Mouse (Mus musculus): ENCODE measurements around the gene Slc35a2. TPM values are rescaled to one million over a fixed set of nuclear protein-coding genes. Genes with fewer than 3 reads are reported as not detected.

The Slc35a2 gene
- 54.3 and 118 TPM in 2 replicates for polyA plus RNA-seq (2012; ENCODE audit: low replicate concordance)

GRCm38 (mm10) chrX:7883841-7884567 lies at the start of gene Slc35a2:
Gene Slc35a2, plus strand, starts transcription at chrX:7884028.

GRCm38 (mm10) chrX:7841163-7842162 lies 42.4 kb upstream of the Slc35a2 start, which contains the start of gene Otud5:
Gene Otud5, plus strand, starts transcription at chrX:7841364.

GRCm38 (mm10) chrX:7878007-7878419 lies 5.8 kb upstream of the Slc35a2 start, which contains the start of gene Pim2:
Gene Pim2, plus strand, starts transcription at chrX:7878262.

DNA sequence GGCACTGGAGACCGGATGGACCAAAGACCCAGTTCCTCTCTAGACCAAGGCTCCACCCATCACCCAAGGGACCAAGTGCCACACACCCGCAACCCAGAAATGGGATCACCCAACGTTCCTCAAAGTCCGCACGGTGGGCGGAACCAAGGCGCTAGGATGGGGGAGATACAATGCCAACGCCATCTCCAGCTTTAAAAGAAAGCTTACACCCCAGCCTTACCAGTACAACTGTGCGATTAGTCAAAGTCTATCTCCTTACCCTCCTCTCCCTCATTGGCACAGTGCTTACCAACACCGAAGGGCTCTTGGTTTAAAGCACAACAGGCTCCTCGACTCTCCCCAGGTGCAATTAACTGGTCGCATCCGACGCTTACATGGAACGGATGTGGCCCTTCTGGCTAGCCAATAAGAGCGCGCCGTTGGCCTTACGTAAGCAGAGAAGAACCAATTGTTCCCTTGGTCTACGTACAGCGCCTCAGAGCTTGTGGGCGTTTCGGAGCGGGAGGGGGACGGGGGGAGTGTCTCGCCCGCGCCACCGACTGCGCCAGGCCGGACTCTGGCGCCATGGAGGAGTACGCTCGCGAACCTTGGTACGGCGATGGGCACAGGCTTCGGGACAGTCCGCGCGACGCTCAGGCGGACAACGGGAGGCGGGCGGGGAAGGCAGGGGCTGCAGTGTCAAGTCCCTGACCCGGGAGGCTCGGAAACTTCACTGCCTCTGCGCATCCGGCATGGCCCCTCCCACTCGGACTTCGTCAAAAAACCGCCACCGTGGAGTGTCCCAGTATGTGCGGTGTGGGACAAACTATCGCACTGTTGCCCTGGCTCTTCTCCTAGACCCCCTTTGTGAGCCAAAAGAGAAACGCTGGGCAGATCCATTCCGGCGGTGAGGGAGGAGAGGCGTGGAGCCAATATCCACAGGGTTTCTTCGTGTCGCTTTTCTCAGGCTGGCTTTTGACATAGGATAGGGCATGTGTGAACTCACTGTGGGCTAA lies 15.3 kb downstream of the Slc35a2 start, which contains the start of the genes Pqbp1 and Timm17b:
Gene Pqbp1 (minus strand): TSS at position 390 of the 995 bp plus-strand sequence.
Gene Timm17b (plus strand): TSS at position 478 of the 995 bp plus-strand sequence.

GRCm38 (mm10) chrX:7907735-7908134 lies 23.9 kb downstream of the Slc35a2 start, which contains the start of gene Gm10491:
Gene Gm10491, minus strand, starts transcription at chrX:7907835.

DNA sequence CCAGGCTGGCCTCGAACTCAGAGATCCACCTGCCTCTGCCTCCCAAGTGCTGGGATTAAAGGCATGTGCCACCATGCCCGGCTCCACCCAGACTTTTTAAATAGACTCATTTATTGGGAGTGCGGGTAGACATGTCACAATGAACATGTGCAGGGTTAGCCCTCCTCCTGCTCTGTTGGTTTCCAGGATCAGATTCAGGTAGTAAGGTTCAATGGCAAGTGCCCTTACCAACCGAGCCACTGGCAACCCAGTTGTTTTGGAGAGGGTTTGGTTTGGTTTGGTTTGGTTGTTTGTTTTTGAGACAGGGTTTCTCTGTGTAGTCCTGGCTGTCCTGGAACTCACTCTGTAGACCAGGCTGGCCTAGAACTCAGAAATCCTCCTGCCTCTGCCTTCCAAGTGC lies 25.4 kb downstream of the Slc35a2 start, which contains the start of gene Gm10490:
Gene Gm10490 (plus strand): TSS at position 301 of the 400 bp plus-strand sequence.

DNA sequence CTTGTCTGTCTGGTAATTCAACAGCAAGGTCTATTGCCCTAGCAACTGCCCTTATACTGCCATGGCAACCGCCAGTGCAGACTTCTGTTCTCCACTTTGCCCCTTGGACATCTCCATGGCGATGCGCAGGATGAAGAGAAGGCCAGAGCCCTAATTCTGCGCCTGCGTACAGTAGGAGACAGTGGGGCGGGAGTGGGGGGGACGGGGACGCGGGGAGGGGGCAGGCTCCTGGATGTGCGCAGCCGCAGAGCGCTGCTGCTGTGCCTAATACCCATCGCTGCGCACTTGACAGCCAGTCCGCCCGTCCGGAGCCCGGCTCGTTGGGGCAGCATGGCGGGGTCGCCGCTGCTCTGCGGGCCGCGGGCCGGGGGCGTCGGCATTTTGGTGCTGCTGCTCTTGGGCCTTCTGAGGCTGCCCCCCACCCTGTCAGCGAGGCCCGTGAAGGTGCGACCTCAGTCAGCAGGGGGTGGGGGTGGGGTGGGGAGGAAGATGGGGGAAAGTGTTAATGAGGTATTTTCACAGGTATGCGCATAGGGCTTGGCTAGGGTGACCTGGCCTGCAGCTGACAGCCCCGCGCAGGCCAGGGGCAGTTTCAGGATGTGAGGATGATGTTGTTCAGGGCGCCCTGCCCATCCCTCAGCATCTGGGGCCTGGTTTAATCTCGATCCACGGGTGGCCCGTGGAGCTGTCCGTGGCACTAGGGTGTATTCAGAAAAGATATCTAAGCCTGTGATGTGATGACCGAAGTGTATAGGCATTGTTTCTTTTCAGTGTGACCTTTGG lies 36.0 kb downstream of the Slc35a2 start, which contains the start of gene Pcsk1n:
Gene Pcsk1n (plus strand): TSS at position 222 of the 783 bp plus-strand sequence.

DNA sequence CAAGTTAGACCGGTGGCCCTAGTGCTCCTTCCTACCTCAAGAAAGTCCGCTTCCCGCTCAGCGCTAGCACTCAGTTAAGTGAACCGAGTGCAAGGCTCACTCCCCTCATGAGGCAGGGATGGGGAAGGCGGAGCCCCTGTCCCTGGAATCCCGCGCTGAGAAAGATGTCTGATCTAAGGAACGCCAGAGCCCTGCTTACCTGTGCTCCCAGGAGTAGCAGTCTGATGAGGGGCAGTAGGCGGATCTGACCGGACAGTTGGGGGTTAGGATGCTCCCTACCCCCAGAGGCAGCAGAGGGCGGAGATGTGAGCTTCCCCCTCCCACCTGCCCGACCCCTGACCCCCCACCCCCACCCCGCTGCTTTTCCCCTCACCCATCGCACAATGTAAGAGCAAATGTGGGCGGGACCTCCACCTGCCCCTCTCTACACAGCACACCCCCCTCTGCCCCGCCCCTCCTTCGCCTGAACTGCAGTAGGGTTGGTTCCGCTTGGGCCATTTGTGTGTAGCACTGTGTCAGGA lies 44.5 kb downstream of the Slc35a2 start, which contains the start of gene Eras:
Gene Eras (minus strand): TSS at position 338 of the 521 bp plus-strand sequence.

Other genes with a start within 250 kb of the Slc35a2 start
- gene Syp, start 245.6 kb upstream of the Slc35a2 start, polyA plus RNA-seq (2012; ENCODE audit: low replicate concordance), result 0.72 and 1.1 TPM in 2 replicates
- 10.3 and 16.1 TPM in 2 replicates for gene Prickle3, start 226.8 kb upstream of the Slc35a2 start, polyA plus RNA-seq (2012; ENCODE audit: low replicate concordance)
- 27.4 and 44.2 TPM in 2 replicates for gene Plp2, start 212.6 kb upstream of the Slc35a2 start, polyA plus RNA-seq (2012; ENCODE audit: low replicate concordance)
- not detected in 2 replicates for gene Magix, start 202.8 kb upstream of the Slc35a2 start, polyA plus RNA-seq (2012; ENCODE audit: low replicate concordance)
- 1.3 and 5.0 TPM in 2 replicates for gene Gpkow, start 186.9 kb upstream of the Slc35a2 start, polyA plus RNA-seq (2012; ENCODE audit: low replicate concordance)
- 6.8 and 9.2 TPM in 2 replicates for gene Wdr45, start 169.7 kb upstream of the Slc35a2 start, polyA plus RNA-seq (2012; ENCODE audit: low replicate concordance)
- gene Gm45208, start 161.8 kb upstream of the Slc35a2 start, polyA plus RNA-seq (2012; ENCODE audit: low replicate concordance), result 2.4 and 4.0 TPM in 2 replicates
- 10.4 and 37.4 TPM in 2 replicates for gene Praf2, start 155.6 kb upstream of the Slc35a2 start, polyA plus RNA-seq (2012; ENCODE audit: low replicate concordance)
- gene Ccdc120, start 133.1 kb upstream of the Slc35a2 start, polyA plus RNA-seq (2012; ENCODE audit: low replicate concordance), result 6.0 and 7.0 TPM in 2 replicates
- gene Tfe3, start 121.5 kb upstream of the Slc35a2 start, polyA plus RNA-seq (2012; ENCODE audit: low replicate concordance), result 27.7 and 78.0 TPM in 2 replicates
- gene Gripap1, start 94.3 kb upstream of the Slc35a2 start, polyA plus RNA-seq (2012; ENCODE audit: low replicate concordance), result 24.0 and 30.6 TPM in 2 replicates
- gene Kcnd1, start 61.7 kb upstream of the Slc35a2 start, polyA plus RNA-seq (2012; ENCODE audit: low replicate concordance), result 0.39 and 1.3 TPM in 2 replicates
- gene Otud5, start 42.7 kb upstream of the Slc35a2 start, polyA plus RNA-seq (2012; ENCODE audit: low replicate concordance), result 121 and 187 TPM in 2 replicates
- 50.3 and 75.5 TPM in 2 replicates for gene Pim2, start 5.8 kb upstream of the Slc35a2 start, polyA plus RNA-seq (2012; ENCODE audit: low replicate concordance)
- gene Pqbp1, start 15.2 kb downstream of the Slc35a2 start, polyA plus RNA-seq (2012; ENCODE audit: low replicate concordance), result 133 and 190 TPM in 2 replicates
- gene Timm17b, start 15.3 kb downstream of the Slc35a2 start, polyA plus RNA-seq (2012; ENCODE audit: low replicate concordance), result 52.3 and 170 TPM in 2 replicates
- gene Gm10491, start 23.8 kb downstream of the Slc35a2 start, polyA plus RNA-seq (2012; ENCODE audit: low replicate concordance), result not detected in 2 replicates
- not detected in 2 replicates for gene Gm10490, start 25.5 kb downstream of the Slc35a2 start, polyA plus RNA-seq (2012; ENCODE audit: low replicate concordance)
- 0.33 TPM in 1 of 2 replicates, not detected in the other for gene Pcsk1n, start 35.8 kb downstream of the Slc35a2 start, polyA plus RNA-seq (2012; ENCODE audit: low replicate concordance)
- gene Eras, start 44.6 kb downstream of the Slc35a2 start, polyA plus RNA-seq (2012; ENCODE audit: low replicate concordance), result not detected in 2 replicates
- gene Hdac6, start 63.9 kb downstream of the Slc35a2 start, polyA plus RNA-seq (2012; ENCODE audit: low replicate concordance), result 3.7 and 5.1 TPM in 2 replicates
- gene Gata1, start 94.0 kb downstream of the Slc35a2 start, polyA plus RNA-seq (2012; ENCODE audit: low replicate concordance), result 77.8 and 320 TPM in 2 replicates
- not detected in 2 replicates for gene Glod5, start 134.5 kb downstream of the Slc35a2 start, polyA plus RNA-seq (2012; ENCODE audit: low replicate concordance)
- gene Suv39h1, start 190.7 kb downstream of the Slc35a2 start, polyA plus RNA-seq (2012; ENCODE audit: low replicate concordance), result 4.4 and 12.7 TPM in 2 replicates
- gene Was, start 206.5 kb downstream of the Slc35a2 start, polyA plus RNA-seq (2012; ENCODE audit: low replicate concordance), result 122 and 255 TPM in 2 replicates
- 15.5 and 28.1 TPM in 2 replicates for gene Wdr13, start 248.9 kb downstream of the Slc35a2 start, polyA plus RNA-seq (2012; ENCODE audit: low replicate concordance)